Mouse (Mus musculus) lung, postnatal 36 days (tissue): ENCODE results near the gene Actn4.
A peak's percentile ranks its signal among the peaks of the same experiment; 100 is the strongest.
"Not testable (repeated sequence)": the region's sequence is repeated elsewhere in the genome, so short reads cannot be mapped to it uniquely, and the experiment has no call there.

Experiments
- DNase-seq: peaks from one replicate; pipeline ENCODE4 v3.0.0; 2022; ENCODE audit warnings: mixed read lengths

Actn4 gene

GRCm38 (mm10) chr7:28969672-28970394 lies 7.7 kb upstream of the Actn4 start:
- peak; percentile 34 for DNase-seq

- DNase-seq: no peak
These were observed 7.1 kb upstream of the Actn4 start for GRCm38 (mm10) chr7:28969271-28969670.

- not testable (repeated sequence) for DNase-seq
These were observed 6.0 kb upstream of the Actn4 start for GRCm38 (mm10) chr7:28968120-28968519.

- DNase-seq: no peak
These were observed 4.8 kb upstream of the Actn4 start for GRCm38 (mm10) chr7:28966751-28967505.

GRCm38 (mm10) chr7:28966181-28966580 lies 4.0 kb upstream of the Actn4 start:
- no peak for DNase-seq

GRCm38 (mm10) chr7:28965346-28965840 lies 3.3 kb upstream of the Actn4 start:
- DNase-seq: no peak

GRCm38 (mm10) chr7:28963399-28963923 lies 1.3 kb upstream of the Actn4 start:
- DNase-seq: no peak

- no peak for DNase-seq
These were observed 585 bp downstream of the Actn4 start for GRCm38 (mm10) chr7:28961584-28961926.

- no peak for DNase-seq
These were observed 1.6 kb downstream of the Actn4 start for GRCm38 (mm10) chr7:28960354-28961046.

GRCm38 (mm10) chr7:28959505-28960045 lies 2.6 kb downstream of the Actn4 start:
- peak; percentile 78 for DNase-seq

GRCm38 (mm10) chr7:28958770-28959169 lies 3.4 kb downstream of the Actn4 start:
- no peak for DNase-seq

GRCm38 (mm10) chr7:28957997-28958725 lies 4.0 kb downstream of the Actn4 start:
- no peak for DNase-seq

- peak; percentile 53 for DNase-seq
These were observed 4.9 kb downstream of the Actn4 start for GRCm38 (mm10) chr7:28957286-28957685.

- no peak for DNase-seq
These were observed 5.9 kb downstream of the Actn4 start for GRCm38 (mm10) chr7:28956270-28956669.

GRCm38 (mm10) chr7:28955295-28955897 lies 6.7 kb downstream of the Actn4 start:
- no peak for DNase-seq

- peak; percentile 77 for DNase-seq
These were observed 7.4 kb downstream of the Actn4 start for GRCm38 (mm10) chr7:28954773-28955172.

GRCm38 (mm10) chr7:28953476-28954376 lies 8.4 kb downstream of the Actn4 start:
- DNase-seq: no peak

- DNase-seq: peak; percentile 88
These were observed 9.4 kb downstream of the Actn4 start for GRCm38 (mm10) chr7:28952786-28953185.

- DNase-seq: no peak
These were observed 10.4 kb downstream of the Actn4 start for GRCm38 (mm10) chr7:28951764-28952163.

- DNase-seq: no peak
These were observed 11.6 kb downstream of the Actn4 start for GRCm38 (mm10) chr7:28950346-28951037.
